Mouse (Mus musculus) MEL (cell line): Measurements from ENCODE around the gene Rpl12. TPM values are rescaled to one million over a fixed set of nuclear protein-coding genes. Genes with fewer than 3 reads are reported as not detected.

Experiments used
- DNase-seq: peaks from one replicate; pipeline ENCODE4 v3.0.0; 2011; ENCODE audit warnings: low read depth, low spot score
- H3K27ac ChIP-seq: 2 replicates; pipeline ENCODE4 v1.5.1; 2012; ENCODE audit warnings: low read depth, mild to moderate bottlenecking, control low read depth, low read length, moderate library complexity; ENCODE audit not compliant: control insufficient read depth
- H3K27me3 ChIP-seq, 2 experiments: fragments of 150-350 bp in 1 of 2; sonication (generic) in 1 of 2; 2 replicates each; pipeline ENCODE4 v1.6.1; 2012; ENCODE audit warnings: low read length in 2 of 2, mild to moderate bottlenecking in 2 of 2, improper control_type of control experiment in 1 of 2, moderate library complexity in 1 of 2; ENCODE audit not compliant: insufficient read depth in 2 of 2, control insufficient read depth in 1 of 2
- H3K36me3 ChIP-seq, 2 experiments: 2 replicates each; pipeline ENCODE4 v1.6.1; 2012 to 2014; ENCODE audit warnings: low read length in 2 of 2, improper control_type of control experiment in 1 of 2, inconsistent platforms in 1 of 2, mild to moderate bottlenecking in 1 of 2; ENCODE audit not compliant: insufficient read depth in 2 of 2, control insufficient read depth in 1 of 2
- H3K4me1 ChIP-seq, 2 experiments: fragments of 150-350 bp in 1 of 2; sonication (generic) in 1 of 2; 2 replicates each; pipeline ENCODE4 v1.6.1; 2012; ENCODE audit warnings: low read length in 2 of 2, improper control_type of control experiment in 1 of 2, mild to moderate bottlenecking in 1 of 2; ENCODE audit not compliant: insufficient read depth in 2 of 2, control insufficient read depth in 1 of 2
- H3K4me3 ChIP-seq, 2 experiments: fragments of 150-350 bp in 1 of 2; sonication (generic) in 1 of 2; 2 replicates each; pipeline ENCODE4 v1.5.1; 2012; ENCODE audit warnings: low read depth in 2 of 2, low read length in 2 of 2, mild to moderate bottlenecking in 2 of 2, moderate library complexity in 2 of 2, control low read depth in 1 of 2, improper control_type of control experiment in 1 of 2; ENCODE audit not compliant: control insufficient read depth in 1 of 2, insufficient read depth in 1 of 2
- H3K79me2 ChIP-seq: 2 replicates; pipeline ENCODE4 v1.6.1; 2012; ENCODE audit warnings: mild to moderate bottlenecking, low read length, moderate library complexity; ENCODE audit not compliant: control insufficient read depth, poor library complexity, insufficient read depth
- H3K9ac ChIP-seq: 2 replicates; pipeline ENCODE4 v1.6.1; 2012; ENCODE audit warnings: low read depth, mild to moderate bottlenecking, control low read depth, low read length, moderate library complexity; ENCODE audit not compliant: control insufficient read depth, poor library complexity, severe bottlenecking
- H3K9me3 ChIP-seq: fragments of 150-350 bp; sonication (generic); replicated peaks from 2 replicates; pipeline ENCODE4 v1.6.1; 2012; ENCODE audit warnings: mild to moderate bottlenecking, low read length, improper control_type of control experiment, moderate library complexity; ENCODE audit not compliant: insufficient read depth
- BHLHE40 ChIP-seq: IDR thresholded peaks from 2 replicates; pipeline ENCODE4 v1.6.1; 2012; ENCODE audit warnings: low read depth, mild to moderate bottlenecking, inconsistent platforms, low read length, improper control_type of control experiment, borderline replicate concordance
- CHD1 ChIP-seq: IDR thresholded peaks from 2 replicates; pipeline ENCODE4 v1.6.1; 2012; ENCODE audit warnings: low read depth, mild to moderate bottlenecking, inconsistent platforms, low read length, improper control_type of control experiment
- CHD2 ChIP-seq: IDR thresholded peaks from 2 replicates; pipeline ENCODE4 v1.6.1; 2011; ENCODE audit warnings: low read length, improper control_type of control experiment
- E2F4 ChIP-seq: IDR thresholded peaks from 2 replicates; pipeline ENCODE4 v1.6.1; 2011; ENCODE audit warnings: low read depth, low read length, improper control_type of control experiment, borderline replicate concordance
- ELF1 ChIP-seq: IDR thresholded peaks from 2 replicates; pipeline ENCODE4 v1.6.1; 2014; ENCODE audit warnings: low read depth, mild to moderate bottlenecking, inconsistent platforms, low read length, improper control_type of control experiment, moderate library complexity
- EP300 ChIP-seq, 2 experiments: IDR thresholded peaks; 2 replicates each; pipeline ENCODE4 v1.6.1; 2011; ENCODE audit warnings: improper control_type of control experiment in 2 of 2, low read length in 2 of 2, low read depth in 1 of 2, mild to moderate bottlenecking in 1 of 2
- ETS1 ChIP-seq: IDR thresholded peaks from 2 replicates; pipeline ENCODE4 v1.6.1; 2012; ENCODE audit warnings: low read depth, mild to moderate bottlenecking, inconsistent platforms, low read length, improper control_type of control experiment, moderate library complexity
- GABPA ChIP-seq: IDR thresholded peaks from 2 replicates; pipeline ENCODE4 v1.6.1; 2012; ENCODE audit warnings: low read depth, mild to moderate bottlenecking, inconsistent platforms, low read length, improper control_type of control experiment, moderate library complexity
- GATA1 ChIP-seq: IDR thresholded peaks from 2 replicates; pipeline ENCODE4 v1.6.1; 2011; ENCODE audit warnings: low read depth, low read length, improper control_type of control experiment
- HCFC1 ChIP-seq: IDR thresholded peaks from 2 replicates; pipeline ENCODE4 v1.6.1; 2012; ENCODE audit warnings: low read depth, mild to moderate bottlenecking, inconsistent platforms, low read length, improper control_type of control experiment, moderate library complexity
- KAT2A ChIP-seq: conservative IDR thresholded peaks from 2 replicates; pipeline ENCODE4 v1.6.1; 2012; ENCODE audit warnings: low read depth, low read length, improper control_type of control experiment, inconsistent platforms
- MAFK ChIP-seq: IDR thresholded peaks from 2 replicates; pipeline ENCODE4 v1.6.1; 2011; ENCODE audit warnings: low read depth, mild to moderate bottlenecking, low read length, improper control_type of control experiment, borderline replicate concordance
- MAZ ChIP-seq: IDR thresholded peaks from 2 replicates; pipeline ENCODE4 v1.6.1; 2012; ENCODE audit warnings: low read depth, mild to moderate bottlenecking, inconsistent platforms, low read length, improper control_type of control experiment
- MEF2A ChIP-seq: IDR thresholded peaks from 2 replicates; pipeline ENCODE4 v1.6.1; 2014; ENCODE audit warnings: low read depth, mild to moderate bottlenecking, inconsistent platforms, low read length, improper control_type of control experiment; ENCODE audit not compliant: poor library complexity, insufficient replicate concordance, severe bottlenecking; ENCODE audit errors: extremely low read depth
- MXI1 ChIP-seq: IDR thresholded peaks from 2 replicates; pipeline ENCODE4 v1.6.1; 2011; ENCODE audit warnings: mild to moderate bottlenecking, low read depth, low read length, improper control_type of control experiment
- MYB ChIP-seq: IDR thresholded peaks from 2 replicates; pipeline ENCODE4 v1.6.1; 2011; ENCODE audit warnings: mild to moderate bottlenecking, low read depth, low read length, improper control_type of control experiment
- MYC ChIP-seq: IDR thresholded peaks from 2 replicates; pipeline ENCODE4 v1.6.1; 2011; ENCODE audit warnings: low read depth, mild to moderate bottlenecking, low read length, improper control_type of control experiment, moderate library complexity
- NELFE ChIP-seq: IDR thresholded peaks from 2 replicates; pipeline ENCODE4 v1.6.1; 2011; ENCODE audit warnings: low read depth, low read length, improper control_type of control experiment
- NRF1 ChIP-seq: IDR thresholded peaks from 2 replicates; pipeline ENCODE4 v1.6.1; 2014; ENCODE audit warnings: low read depth, mild to moderate bottlenecking, inconsistent platforms, low read length, improper control_type of control experiment, moderate library complexity; ENCODE audit not compliant: poor library complexity, insufficient read depth, severe bottlenecking
- POLR2A ChIP-seq, 2 experiments: IDR thresholded peaks; 2 replicates each; pipeline ENCODE4 v1.6.1; 2011 to 2012; ENCODE audit warnings: low read length in 2 of 2, mild to moderate bottlenecking in 2 of 2, control low read depth in 1 of 2, improper control_type of control experiment in 1 of 2, low read depth in 1 of 2, moderate library complexity in 1 of 2; ENCODE audit not compliant: control insufficient read depth in 1 of 2, insufficient read depth in 1 of 2, poor library complexity in 1 of 2
- POLR2AphosphoS2 ChIP-seq: IDR thresholded peaks from 2 replicates; pipeline ENCODE4 v1.6.1; 2011; ENCODE audit warnings: low read length, improper control_type of control experiment
- RCOR1 ChIP-seq: IDR thresholded peaks from 2 replicates; pipeline ENCODE4 v1.6.1; 2012; ENCODE audit warnings: low read depth, mild to moderate bottlenecking, inconsistent platforms, low read length, improper control_type of control experiment
- SIN3A ChIP-seq: IDR thresholded peaks from 2 replicates; pipeline ENCODE4 v1.6.1; 2012; ENCODE audit warnings: low read length, improper control_type of control experiment, inconsistent platforms
- SMC3 ChIP-seq: IDR thresholded peaks from 2 replicates; pipeline ENCODE4 v1.6.1; 2011; ENCODE audit warnings: low read depth, low read length, improper control_type of control experiment
- TAL1 ChIP-seq: IDR thresholded peaks from 2 replicates; pipeline ENCODE4 v1.6.1; 2012; ENCODE audit warnings: mild to moderate bottlenecking, inconsistent platforms, low read length, moderate library complexity, mixed read lengths
- TBP ChIP-seq: IDR thresholded peaks from 2 replicates; pipeline ENCODE4 v1.8.0; 2011; ENCODE audit warnings: low read depth, low read length, improper control_type of control experiment
- TCF12 ChIP-seq: IDR thresholded peaks from 2 replicates; pipeline ENCODE4 v1.6.1; 2014; ENCODE audit warnings: low read depth, mild to moderate bottlenecking, inconsistent platforms, low read length, improper control_type of control experiment, moderate library complexity
- UBTF ChIP-seq: IDR thresholded peaks from 2 replicates; pipeline ENCODE4 v1.6.1; 2012; ENCODE audit warnings: low read depth, mild to moderate bottlenecking, inconsistent platforms, low read length, improper control_type of control experiment, moderate library complexity, borderline replicate concordance; ENCODE audit not compliant: insufficient read depth
- USF1 ChIP-seq: IDR thresholded peaks from 2 replicates; pipeline ENCODE4 v1.6.1; 2014; ENCODE audit warnings: low read depth, mild to moderate bottlenecking, inconsistent platforms, low read length, improper control_type of control experiment, moderate library complexity
- ZKSCAN1 ChIP-seq: IDR thresholded peaks from 2 replicates; pipeline ENCODE4 v1.6.1; 2012; ENCODE audit warnings: low read depth, mild to moderate bottlenecking, inconsistent platforms, low read length, improper control_type of control experiment, moderate library complexity
- ZMIZ1 ChIP-seq: IDR thresholded peaks from 2 replicates; pipeline ENCODE4 v1.6.1; 2012; ENCODE audit warnings: low read depth, mild to moderate bottlenecking, inconsistent platforms, low read length, improper control_type of control experiment, moderate library complexity
- ZNF384 ChIP-seq: IDR thresholded peaks from 2 replicates; pipeline ENCODE4 v1.6.1; 2012; ENCODE audit warnings: low read depth, mild to moderate bottlenecking, inconsistent platforms, low read length, improper control_type of control experiment
- polyA plus RNA-seq, 2 experiments: library from polyadenylated mRNA; stranded (reverse) in 1 of 2; unstranded in 1 of 2; fragments of >175 nt in 1 of 2; fragments of >200 nt in 1 of 2; gene quantifications; 2 replicates each; pipeline versions ENCODE4 v1.2.1 to v1.2.4; 2012; ENCODE audit warnings: low replicate concordance in 2 of 2, low read depth in 1 of 2; ENCODE audit not compliant: insufficient read length in 2 of 2, insufficient read depth in 1 of 2, missing spikeins in 1 of 2
- total RNA-seq: library from RNA; depleted of rRNA; stranded (reverse); fragments of 300-350 nt; gene quantifications from 2 replicates; pipeline ENCODE4 v1.2.3, GENCODE M21; 2012

The Rpl12 gene
- total and polyA plus RNA-seq, 3 experiments: 116 to 1,842 TPM; not detected in 1

DNA sequence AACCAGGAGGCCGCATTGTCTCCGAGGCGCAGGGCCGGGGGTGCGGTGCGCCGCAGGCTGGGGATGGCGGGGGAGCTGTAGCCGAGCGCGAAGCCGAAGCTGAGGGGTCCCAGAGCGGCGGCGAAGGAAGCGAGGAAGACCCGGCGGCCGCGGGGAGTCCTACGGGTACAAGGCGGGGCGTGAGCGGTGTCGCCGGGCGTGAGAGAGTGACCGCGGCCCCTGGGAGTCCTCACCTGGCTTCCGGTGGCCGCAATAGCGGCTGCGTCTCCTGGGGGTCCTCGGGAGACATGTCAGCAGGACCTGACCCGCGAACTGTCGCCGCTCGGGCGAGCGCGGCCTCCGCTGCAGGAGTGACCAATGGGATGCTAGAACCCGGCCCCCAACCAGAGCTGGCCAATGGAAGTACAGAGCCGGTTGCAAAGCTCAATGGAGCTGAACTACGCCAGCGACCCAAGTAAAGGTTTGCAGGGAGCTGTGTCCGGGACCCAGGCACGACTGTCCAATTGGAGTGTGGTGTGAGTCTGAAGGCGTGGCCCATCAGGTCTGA is 20.4 kb downstream of the Rpl12 start, which contains the start of gene Slc2a8:
Gene Slc2a8 (minus strand): TSS at position 359 of the 547 bp plus-strand sequence.
- peak; percentile 72 for TF ChIP-seq NELFE
- TF ChIP-seq POLR2AphosphoS2: peak; percentile 44; the same call in 1 of the 2 replicates
- TF ChIP-seq ZKSCAN1: no peak
- peak; percentile 78 to 82 for TF ChIP-seq POLR2A (IDR thresholded peaks at IDR 0.05; ENCODE audit: control insufficient read depth in 1 of 2, insufficient read depth in 1 of 2, low read depth in 1 of 2, low read length in 2 of 2, poor library complexity in 1 of 2)
- no peak for TF ChIP-seq MEF2A
- TF ChIP-seq MAZ: 0 out of 2 replicates have a peak, but pooled peaks have one; percentile 31
- 0 out of 2 replicates have a peak, but pooled peaks have one; percentile 15 for TF ChIP-seq ELF1
- no peak; the same call in 1 of the 2 replicates for TF ChIP-seq SIN3A
- TF ChIP-seq MAFK: no peak
- peak; percentile 66; the same call in 1 of the 2 replicates for TF ChIP-seq ZMIZ1
- TF ChIP-seq TBP: no peak
- TF ChIP-seq TAL1: no peak
- peak; percentile 57 for TF ChIP-seq CHD2
- no peak for TF ChIP-seq UBTF
- no peak for TF ChIP-seq RCOR1
- TF ChIP-seq E2F4: no peak
- TF ChIP-seq EP300 (IDR thresholded peaks at IDR 0.05; ENCODE audit: low read depth in 1 of 2, low read length in 2 of 2): no peak
- TF ChIP-seq ETS1: no peak
- TF ChIP-seq BHLHE40: no peak
- TF ChIP-seq CHD1: no peak
- no peak for TF ChIP-seq SMC3
- no peak for TF ChIP-seq KAT2A
- peak; percentile 56; the same call in 1 of the 2 replicates for TF ChIP-seq HCFC1
- TF ChIP-seq TCF12: 0 out of 2 replicates have a peak, but pooled peaks have one; percentile 24
- TF ChIP-seq GABPA: no peak
- TF ChIP-seq GATA1: no peak
- no peak for TF ChIP-seq USF1
- no peak for TF ChIP-seq MYB
- no peak for TF ChIP-seq MYC
- TF ChIP-seq MXI1: peak; percentile 35; the same call in 1 of the 2 replicates
- TF ChIP-seq ZNF384: no peak
- TF ChIP-seq NRF1: no peak
- peak; percentile 98 for DNase-seq
- H3K9ac ChIP-seq: peak within 1 kb of the TSS; percentile 81
- peak within 1 kb of the TSS; percentile 84 to 95 for H3K4me3 ChIP-seq
- peaks cover 6% of the 10 kb centered on the region for H3K79me2 ChIP-seq
- no peaks in the 10 kb centered on the region for H3K9me3 ChIP-seq
- no peak within 1 kb of the TSS for H3K27ac ChIP-seq
- peaks cover 25 to 27% of the 10 kb centered on the region in 2 experiments for H3K4me1 ChIP-seq
- H3K27me3 ChIP-seq: no peaks in the 10 kb centered on the region; a peak in 1 of 4 replicates
- peaks cover 0 to 27% of the 10 kb centered on the region in 2 experiments; a peak in 2 of 4 replicates for H3K36me3 ChIP-seq
